Mouse (Mus musculus) lung, postnatal 0 days (tissue): ENCODE measurements around the gene Srsf10.

Experiments
- CTCF ChIP-seq: IDR thresholded peaks from 2 replicates; pipeline ENCODE4 v1.5.1; 2016; ENCODE audit warnings: antibody characterized with exemption, mild to moderate bottlenecking
- EP300 ChIP-seq: IDR thresholded peaks from 2 replicates; pipeline ENCODE4 v1.6.1; 2016; ENCODE audit warnings: antibody characterized with exemption, mild to moderate bottlenecking, control low read depth

- TF ChIP-seq CTCF, result no peak
- no peak for TF ChIP-seq EP300
Observed at GRCm38 (mm10) chr4:135834124-135834717, 21.3 kb upstream of the Srsf10 start.
